Mouse (Mus musculus) heart, embryonic 13.5 days (tissue): ENCODE measurements around the gene Sec24a. TPM values are rescaled to one million over a fixed set of nuclear protein-coding genes. Genes with fewer than 3 reads are reported as not detected.
A peak's percentile ranks its signal among the peaks of the same experiment; 100 is the strongest.

Experiments
- ATAC-seq: fragments of 200-750 bp; cut with Nextera tagmentation; 2 replicates; pipeline ENCODE4 v1.8.0; 2017; ENCODE audit warnings: moderate TSS enrichment; ENCODE audit not compliant: insufficient number of reproducible peaks, low FRiP score, low TSS enrichment; ENCODE audit errors: extremely low read depth
- H3K27ac ChIP-seq: fragments of 300-500 bp; sonication (generic); replicated peaks from 2 replicates; pipeline ENCODE4 v1.5.1; 2015; ENCODE audit warnings: moderate library complexity, mild to moderate bottlenecking, inconsistent platforms
- H3K27me3 ChIP-seq: fragments of 300-500 bp; sonication (generic); replicated peaks from 2 replicates; pipeline ENCODE4 v1.6.1; 2015; ENCODE audit warnings: mild to moderate bottlenecking, inconsistent platforms
- H3K36me3 ChIP-seq: fragments of 300-500 bp; sonication (generic); 2 replicates; pipeline ENCODE4 v1.6.1; 2015; ENCODE audit warnings: mild to moderate bottlenecking, inconsistent platforms
- H3K4me1 ChIP-seq: fragments of 300-500 bp; sonication (generic); 2 replicates; pipeline ENCODE4 v1.6.1; 2015; ENCODE audit warnings: inconsistent platforms
- H3K4me2 ChIP-seq: fragments of 300-500 bp; sonication (generic); 2 replicates; pipeline ENCODE4 v1.6.1; 2015; ENCODE audit warnings: inconsistent platforms, mild to moderate bottlenecking, moderate library complexity
- H3K4me3 ChIP-seq: fragments of 300-500 bp; sonication (generic); 2 replicates; pipeline ENCODE4 v1.5.1; 2015; ENCODE audit warnings: moderate library complexity, mild to moderate bottlenecking, inconsistent platforms
- H3K9ac ChIP-seq: fragments of 300-500 bp; sonication (generic); 2 replicates; pipeline ENCODE4 v1.6.1; 2015; ENCODE audit warnings: inconsistent platforms, mild to moderate bottlenecking, moderate library complexity
- H3K9me3 ChIP-seq: fragments of 300-500 bp; sonication (generic); 2 replicates; pipeline ENCODE4 v1.6.1; 2016; ENCODE audit warnings: inconsistent platforms
- WGBS: fragments of 180-500 bp; shearing (Covaris S2); methylation state at CpG from one replicate; pipeline ENCODE4 v1.1.7; 2015; ENCODE audit warnings: mixed read lengths; 5-methylcytosine and 5-hydroxymethylcytosine counted together
- polyA plus RNA-seq: library from polyadenylated mRNA; unstranded; fragments of >200 nt; fragmentation: Nextera tagmentation; extraction: Ambion mirVana; gene quantifications from 2 replicates; pipeline ENCODE4 v1.2.1, GENCODE M21; 2015

Gene Sec24a
- polyA plus RNA-seq, 1 experiment from 2014 or later: 10.3 TPM

DNA sequence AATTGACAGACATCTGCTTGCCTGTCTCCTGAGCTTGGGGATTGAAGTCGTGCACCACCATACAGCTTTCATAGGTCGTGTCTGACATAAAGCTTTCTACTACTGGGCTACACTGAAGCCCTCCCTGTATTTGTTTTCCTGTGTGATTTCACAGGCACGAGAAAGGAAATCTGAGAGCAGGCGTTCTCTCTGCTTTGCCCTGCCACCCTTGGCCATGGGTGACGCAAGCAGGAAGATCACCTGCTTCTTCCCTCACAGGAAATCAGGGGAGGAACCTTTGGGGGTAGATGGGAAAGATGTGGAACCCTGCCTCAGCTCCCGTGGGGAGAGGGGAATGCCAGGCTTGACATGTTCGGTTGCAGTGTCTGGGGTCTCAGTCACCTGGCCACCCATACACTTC, 105.1 kb downstream of the Sec24a start:
- H3K27ac ChIP-seq: no peak overlapping the region
- H3K4me3 ChIP-seq: no peak overlapping the region
- ATAC-seq: no peak
- H3K27me3 ChIP-seq: no peaks in the 10 kb centered on the region
- H3K9me3 ChIP-seq: no peaks in the 10 kb centered on the region
- 48% methylated on average over 7 of the region's 7 CpGs for WGBS
- H3K4me2 ChIP-seq: no peak overlapping the region
- no peak overlapping the region for H3K9ac ChIP-seq
- peaks cover 12% of the 10 kb centered on the region; the same call in 1 of the 2 replicates for H3K4me1 ChIP-seq
- no peaks in the 10 kb centered on the region for H3K36me3 ChIP-seq

DNA sequence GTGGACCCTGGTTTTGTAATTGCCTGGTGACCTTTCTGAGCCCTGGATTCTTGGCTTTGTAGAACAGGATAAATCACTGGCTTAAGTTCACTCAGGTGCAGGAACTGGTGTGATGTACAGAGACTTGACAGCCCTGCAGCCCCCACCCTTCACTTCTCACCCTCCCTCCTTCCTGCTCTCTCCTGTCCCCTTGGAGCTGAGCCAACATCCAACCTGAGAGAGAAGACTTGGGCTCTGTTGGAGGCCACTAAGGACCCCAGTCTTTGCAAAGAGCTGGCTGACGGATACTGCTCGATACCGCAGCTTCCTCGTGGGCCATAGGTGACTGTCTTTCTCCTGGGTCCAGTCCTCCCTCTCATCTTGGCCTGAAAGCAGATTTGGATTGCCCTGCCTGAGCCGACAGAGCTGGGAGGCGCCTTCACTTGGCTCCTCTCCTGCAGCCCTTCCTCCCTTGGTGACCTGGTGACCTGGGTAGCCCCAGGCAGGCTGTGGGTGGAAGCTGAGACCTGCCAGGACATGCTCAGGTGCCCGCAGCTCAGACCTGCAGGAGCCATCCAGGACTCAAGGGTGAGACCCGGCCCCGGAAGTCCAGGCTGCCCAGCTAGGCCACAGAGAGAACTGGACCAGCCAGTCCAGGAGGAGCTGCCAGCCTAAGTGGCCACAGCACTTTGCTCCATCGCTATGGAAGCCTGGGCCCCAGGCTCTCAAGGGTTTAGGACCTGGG, 106.5 kb downstream of the Sec24a start:
- peaks cover 12% of the 10 kb centered on the region; the same call in 1 of the 2 replicates for H3K4me1 ChIP-seq
- H3K9ac ChIP-seq: no peak overlapping the region
- H3K27me3 ChIP-seq: no peaks in the 10 kb centered on the region; the same call in 1 of the 2 replicates
- 79% methylated on average over 10 of the region's 10 CpGs for WGBS
- no peak overlapping the region for H3K27ac ChIP-seq
- no peak overlapping the region for H3K4me3 ChIP-seq
- no peaks in the 10 kb centered on the region for H3K9me3 ChIP-seq
- no peak overlapping the region for H3K4me2 ChIP-seq
- H3K36me3 ChIP-seq: no peaks in the 10 kb centered on the region
- ATAC-seq: no peak

DNA sequence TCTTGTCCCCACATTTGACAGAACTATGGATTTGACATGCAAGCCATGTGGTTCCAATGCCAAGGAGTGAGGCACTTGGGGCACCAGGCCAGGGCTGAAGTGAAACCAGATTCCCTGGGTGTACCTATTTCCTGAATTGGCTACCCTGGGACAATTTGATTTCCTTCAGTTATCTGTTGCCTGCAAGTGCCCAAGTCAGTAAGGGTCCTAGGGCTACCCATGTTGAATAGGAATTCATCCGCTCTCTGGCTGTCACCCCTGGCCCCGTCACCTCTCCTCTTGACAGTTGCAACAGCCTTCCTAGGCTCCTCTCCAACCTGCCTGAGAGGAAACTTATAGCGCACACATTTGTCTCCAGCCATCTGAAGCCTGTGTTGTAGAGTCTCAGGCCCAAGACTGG, 108.5 kb downstream of the Sec24a start:
- Histone ChIP-seq H3K36me3 (no peaks in the 10 kb centered on the region), H3K9me3 (no peaks in the 10 kb centered on the region), H3K9ac (no peak overlapping the region), H3K27me3 (peaks cover 4% of the 10 kb centered on the region), H3K4me2 (no peak overlapping the region), H3K4me3 (no peak overlapping the region), H3K27ac (no peak overlapping the region), H3K4me1 (peaks cover 16% of the 10 kb centered on the region)
- 87% methylated on average over 3 of the region's 3 CpGs for WGBS
- no peak for ATAC-seq

DNA sequence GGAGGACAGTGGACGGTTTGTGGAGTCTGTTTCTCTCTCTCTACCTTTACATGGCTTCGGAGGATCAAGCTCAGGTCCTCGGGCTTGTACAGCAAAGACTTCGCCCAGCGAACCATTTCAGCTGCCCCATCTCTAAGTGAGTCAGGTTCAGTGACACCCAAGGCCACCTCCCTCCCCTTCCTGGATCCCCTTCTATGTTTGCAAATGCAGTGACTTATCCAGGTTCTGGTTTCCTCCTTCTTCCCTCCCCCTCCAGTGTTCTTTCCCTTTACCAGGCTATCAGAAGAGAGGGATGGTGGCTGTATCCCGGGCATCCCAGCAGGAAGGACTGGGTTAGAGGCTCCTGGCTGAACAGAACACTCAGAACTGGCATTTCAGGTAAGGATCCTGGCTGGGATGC, 109.7 kb downstream of the Sec24a start:
- Histone ChIP-seq H3K4me1 (peaks cover 22% of the 10 kb centered on the region), H3K9me3 (no peaks in the 10 kb centered on the region), H3K9ac (no peak overlapping the region), H3K4me2 (no peak overlapping the region), H3K36me3 (no peaks in the 10 kb centered on the region), H3K27ac (no peak overlapping the region), H3K27me3 (peaks cover 14% of the 10 kb centered on the region), H3K4me3 (no peak overlapping the region)
- 77% methylated on average over 6 of the region's 6 CpGs for WGBS
- ATAC-seq: no peak

DNA sequence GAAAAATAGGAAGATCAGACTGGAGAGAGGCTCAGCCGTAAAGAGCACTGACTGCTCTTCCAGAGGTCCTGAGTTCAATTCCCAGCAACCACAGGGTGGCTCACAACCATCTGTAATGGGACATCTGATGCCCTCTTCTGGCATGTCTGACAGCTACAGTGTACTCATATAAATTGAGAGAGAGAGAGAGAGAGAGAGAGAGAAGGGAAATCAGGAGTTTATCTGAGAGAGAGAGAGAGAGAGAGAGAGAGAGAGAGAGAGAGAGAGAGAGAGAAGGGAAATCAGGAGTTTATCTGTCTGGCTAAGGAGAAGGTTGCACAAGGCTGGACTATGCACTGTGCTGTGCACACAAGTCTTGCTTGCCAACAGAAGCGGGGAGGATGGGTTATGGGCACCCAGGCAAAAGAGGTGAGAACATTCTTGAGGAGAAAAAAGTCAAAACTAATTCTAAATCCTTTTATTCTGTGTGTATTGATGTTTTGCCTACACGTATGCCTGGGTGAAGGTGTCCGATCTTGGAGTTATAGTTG, 110.5 kb downstream of the Sec24a start:
- Histone ChIP-seq H3K36me3 (no peaks in the 10 kb centered on the region), H3K27ac (no peak overlapping the region), H3K4me1 (peaks cover 21% of the 10 kb centered on the region), H3K4me3 (no peak overlapping the region), H3K4me2 (no peak overlapping the region), H3K27me3 (peaks cover 14% of the 10 kb centered on the region), H3K9me3 (no peaks in the 10 kb centered on the region), H3K9ac (no peak overlapping the region)
- 84% methylated on average over 4 of the region's 4 CpGs for WGBS
- no peak for ATAC-seq

DNA sequence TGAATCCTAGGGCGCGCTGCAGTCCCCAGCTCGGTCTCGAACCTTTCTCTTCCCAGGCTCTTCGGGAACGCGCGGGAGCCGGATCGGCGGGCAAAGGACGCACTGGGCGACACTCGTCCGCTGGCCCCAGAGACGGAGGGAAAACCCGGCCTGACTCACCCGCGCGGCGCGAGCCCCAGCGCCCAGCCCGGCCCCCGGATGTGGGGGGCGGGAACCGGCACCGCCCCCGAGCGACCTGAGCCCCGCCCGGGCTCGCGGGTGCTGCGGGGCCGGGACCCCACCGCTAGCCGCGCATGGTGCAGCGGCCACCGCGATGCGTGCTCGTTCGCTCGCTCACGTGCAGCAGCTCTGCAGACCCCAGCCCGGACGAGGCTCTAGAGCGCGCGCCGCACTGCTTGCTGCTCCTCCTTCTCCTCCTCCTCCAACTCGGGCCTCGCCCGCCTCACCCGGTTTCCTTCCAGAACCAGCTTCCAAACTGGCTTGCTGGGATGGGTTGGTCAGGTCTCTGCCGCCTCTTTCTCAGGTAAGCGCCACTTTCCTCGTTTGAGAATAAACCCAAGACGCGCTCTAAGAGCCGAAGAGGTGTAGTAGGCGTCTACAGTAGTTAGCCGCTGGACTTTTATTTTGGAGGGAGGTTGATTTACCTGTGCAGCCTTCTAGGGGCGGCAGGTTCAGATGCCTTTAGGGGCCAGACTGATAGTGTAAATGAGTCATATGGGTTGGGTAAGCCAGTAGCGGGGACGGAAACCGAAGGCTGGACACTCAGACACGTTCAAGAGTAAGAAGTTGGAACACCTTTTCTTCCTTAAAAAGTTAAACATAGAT, 112.5 kb downstream of the Sec24a start, which contains the start of the genes N4bp3 and D930048N14Rik:
TSS of gene N4bp3 (minus strand) at position 152 of the 825 bp plus-strand sequence.
TSS of gene D930048N14Rik (plus strand) at position 264 of the 825 bp plus-strand sequence.
- Histone ChIP-seq H3K4me3 (peak within 1 kb of the TSS; percentile 65), H3K4me2 (peak within 1 kb of the TSS; percentile 77), H3K9ac (peak within 1 kb of the TSS; percentile 84), H3K4me1 (peaks cover 30% of the 10 kb centered on the region), H3K27ac (peak within 1 kb of the TSS; percentile 20; the same call in 1 of the 2 replicates), H3K36me3 (no peaks in the 10 kb centered on the region), H3K9me3 (no peaks in the 10 kb centered on the region), H3K27me3 (peaks cover 16% of the 10 kb centered on the region)
- WGBS: 2% methylated on average over 70 of the region's 70 CpGs
- peak; percentile 53; the same call in 1 of the 2 replicates for ATAC-seq

DNA sequence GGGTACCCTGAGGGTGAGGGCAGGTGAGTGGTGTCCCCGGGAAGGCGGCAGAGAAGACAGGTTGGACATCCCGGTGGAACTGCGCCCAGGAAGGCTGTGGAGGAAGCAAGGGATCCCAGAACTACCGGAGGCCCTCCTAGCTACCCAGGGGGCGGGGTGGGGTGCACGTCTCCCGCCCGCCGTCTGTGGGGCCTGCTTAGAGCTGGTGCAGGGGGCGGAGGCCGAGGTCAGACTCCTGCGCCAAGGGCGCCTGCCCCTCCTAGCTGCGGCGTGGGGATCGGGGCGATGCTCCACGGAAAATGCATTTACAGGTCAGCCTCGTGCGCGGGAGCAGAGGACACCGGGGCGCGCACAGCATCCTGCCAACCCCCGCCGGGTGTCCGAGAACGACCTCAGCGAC, 113.2 kb downstream of the Sec24a start:
- peaks cover 34% of the 10 kb centered on the region for H3K4me1 ChIP-seq
- ATAC-seq: no peak
- no peaks in the 10 kb centered on the region for H3K9me3 ChIP-seq
- H3K36me3 ChIP-seq: peaks cover 4% of the 10 kb centered on the region
- peak overlapping the region; percentile 84 for H3K9ac ChIP-seq
- no peak overlapping the region for H3K27ac ChIP-seq
- peaks cover 21% of the 10 kb centered on the region for H3K27me3 ChIP-seq
- WGBS: under 1% methylated on average over 27 of the region's 30 CpGs
- H3K4me3 ChIP-seq: peak overlapping the region; percentile 65
- peak overlapping the region; percentile 77 for H3K4me2 ChIP-seq

GRCm38 (mm10) chr11:51649889-51650199, 113.6 kb downstream of the Sec24a start:
- peaks cover 7% of the 10 kb centered on the region for H3K36me3 ChIP-seq
- no peaks in the 10 kb centered on the region for H3K9me3 ChIP-seq
- peaks cover 34% of the 10 kb centered on the region for H3K4me1 ChIP-seq
- H3K27me3 ChIP-seq: peaks cover 24% of the 10 kb centered on the region
- 6% methylated on average over 7 of the region's 7 CpGs for WGBS
- peak overlapping the region; percentile 84 for H3K9ac ChIP-seq
- no peak for ATAC-seq
- H3K27ac ChIP-seq: peak overlapping the region; percentile 20; the same call in 1 of the 2 replicates
- peak overlapping the region; percentile 65 for H3K4me3 ChIP-seq
- peak overlapping the region; percentile 77 for H3K4me2 ChIP-seq

DNA sequence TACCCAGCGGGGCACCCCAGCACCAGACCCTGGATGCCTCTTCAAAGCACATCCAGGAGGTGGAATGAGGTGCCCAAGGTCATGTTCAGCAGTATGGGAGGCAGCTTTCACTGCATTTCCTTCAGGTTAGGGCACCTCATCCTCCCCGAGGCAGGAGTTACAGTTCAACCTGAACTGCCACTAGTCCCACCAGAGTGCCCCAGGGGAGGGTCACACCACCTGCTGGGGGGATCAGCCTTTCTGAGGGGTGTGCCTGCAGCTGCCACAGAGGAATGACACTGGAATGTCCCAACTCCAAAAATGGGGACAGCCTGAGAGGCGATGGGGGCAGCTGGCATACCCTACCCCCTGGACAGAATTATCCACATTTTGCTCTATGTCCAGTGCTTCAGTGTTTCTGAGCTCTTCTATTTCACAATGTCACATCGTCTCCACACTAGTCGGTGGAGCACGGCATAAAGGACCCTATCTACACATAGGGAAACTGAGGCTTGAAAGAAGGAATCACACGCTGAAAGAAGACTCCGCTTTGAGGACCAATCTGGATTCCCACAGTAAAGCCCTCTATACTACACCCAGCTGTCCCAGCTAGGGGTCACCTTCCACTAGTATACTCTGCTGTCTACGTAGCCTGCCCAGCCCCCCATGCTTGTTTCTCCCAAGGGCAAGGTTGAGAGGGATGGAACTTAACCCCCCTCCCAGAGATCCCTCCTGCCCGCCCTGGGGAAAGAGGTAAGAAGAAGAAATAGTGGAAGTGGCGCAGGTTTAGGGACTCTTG, 114.1 kb downstream of the Sec24a start:
- Histone ChIP-seq H3K4me2 (peak overlapping the region; percentile 77), H3K27ac (peak overlapping the region; percentile 28; the same call in 1 of the 2 replicates), H3K27me3 (peaks cover 30% of the 10 kb centered on the region), H3K9ac (peak overlapping the region; percentile 84), H3K4me3 (peak overlapping the region; percentile 65), H3K36me3 (peaks cover 13% of the 10 kb centered on the region), H3K9me3 (no peaks in the 10 kb centered on the region), H3K4me1 (peaks cover 34% of the 10 kb centered on the region)
- whole genome bisulfite sequencing: 30% methylated on average over 11 of the region's 11 CpGs
- ATAC-seq: no peak

DNA sequence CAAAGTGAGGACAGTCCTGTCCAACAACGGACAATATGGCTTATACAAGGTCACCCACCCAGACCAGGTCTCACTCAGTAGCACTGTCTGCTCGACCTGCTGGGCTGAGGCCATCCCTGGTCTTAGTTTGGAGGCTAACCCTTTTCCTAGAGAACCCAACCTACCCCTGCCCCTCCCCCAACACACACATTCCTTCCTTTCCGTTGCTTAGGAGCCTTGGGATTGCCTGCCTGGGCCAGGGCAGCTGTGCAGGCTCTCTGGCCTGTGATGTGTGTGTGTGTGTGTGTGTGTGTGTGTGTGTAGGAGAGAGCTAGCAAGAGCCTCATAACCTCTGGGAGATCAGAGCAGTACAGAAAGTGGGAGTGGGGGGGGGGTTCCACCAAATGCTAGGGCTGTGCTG, 114.9 kb downstream of the Sec24a start:
- Histone ChIP-seq H3K9ac (peak overlapping the region; percentile 84), H3K9me3 (no peaks in the 10 kb centered on the region), H3K4me1 (peaks cover 38% of the 10 kb centered on the region), H3K27me3 (peaks cover 32% of the 10 kb centered on the region), H3K4me2 (peak overlapping the region; percentile 77), H3K27ac (peak overlapping the region; percentile 12), H3K4me3 (peak overlapping the region; percentile 65), H3K36me3 (peaks cover 20% of the 10 kb centered on the region)
- WGBS: 30% methylated on average over 3 of the region's 3 CpGs
- ATAC-seq: no peak
